Mouse (Mus musculus) myocyte (in vitro differentiated cells): ENCODE results near the gene Eaf2.

ENCODE experiments used
- CEBPB ChIP-seq: IDR thresholded peaks from 2 replicates; pipeline ENCODE4 v1.6.1; 2011; ENCODE audit warnings: mild to moderate bottlenecking, moderate library complexity; ENCODE audit not compliant: poor library complexity, insufficient read depth, severe bottlenecking
- E2F4 ChIP-seq: IDR thresholded peaks from one replicate; pipeline ENCODE4 v1.6.1; 2011; ENCODE audit warnings: mild to moderate bottlenecking, control low read depth, moderate library complexity; ENCODE audit not compliant: insufficient read depth
- MAX ChIP-seq: IDR thresholded peaks from one replicate; pipeline ENCODE4 v1.6.1; 2011; ENCODE audit warnings: low read depth, mild to moderate bottlenecking, control low read depth
- MYOD1 ChIP-seq, 3 experiments: IDR thresholded peaks; one replicate each; pipeline ENCODE4 v1.6.1; 2011; ENCODE audit warnings: control low read depth in 2 of 3, low read depth in 2 of 3, mild to moderate bottlenecking in 2 of 3, moderate library complexity in 1 of 3; ENCODE audit not compliant: insufficient read length in 2 of 3, control insufficient read depth in 1 of 3
- MYOG ChIP-seq, 3 experiments: IDR thresholded peaks; one replicate each; pipeline ENCODE4 v1.6.1; 2011; ENCODE audit warnings: control low read depth in 2 of 3, low read depth in 2 of 3, mild to moderate bottlenecking in 2 of 3; ENCODE audit not compliant: insufficient read length in 2 of 3, control insufficient read depth in 1 of 3, insufficient read depth in 1 of 3
- POLR2A ChIP-seq: IDR thresholded peaks from one replicate; pipeline ENCODE4 v1.6.1; 2011; ENCODE audit warnings: low read depth, mild to moderate bottlenecking, control low read depth, moderate library complexity; ENCODE audit not compliant: insufficient read length
- POLR2AphosphoS2 ChIP-seq: IDR thresholded peaks from one replicate; pipeline ENCODE4 v1.6.1; 2011; ENCODE audit warnings: low read depth, control low read depth; ENCODE audit not compliant: insufficient read length
- REST ChIP-seq: IDR thresholded peaks from one replicate; pipeline ENCODE4 v1.6.1; 2011; ENCODE audit warnings: mild to moderate bottlenecking, control low read depth, moderate library complexity; ENCODE audit not compliant: insufficient read depth, insufficient read length
- SRF ChIP-seq: IDR thresholded peaks from one replicate; pipeline ENCODE4 v1.6.1; 2011; ENCODE audit warnings: low read depth; ENCODE audit not compliant: control insufficient read depth, insufficient read length
- TCF12 ChIP-seq: IDR thresholded peaks from one replicate; pipeline ENCODE4 v1.6.1; 2011; ENCODE audit warnings: mild to moderate bottlenecking, control low read depth; ENCODE audit not compliant: poor library complexity, insufficient read depth, severe bottlenecking
- USF1 ChIP-seq: IDR thresholded peaks from one replicate; pipeline ENCODE4 v1.6.1; 2011; ENCODE audit warnings: low read depth, mild to moderate bottlenecking, control low read depth, moderate library complexity

DNA sequence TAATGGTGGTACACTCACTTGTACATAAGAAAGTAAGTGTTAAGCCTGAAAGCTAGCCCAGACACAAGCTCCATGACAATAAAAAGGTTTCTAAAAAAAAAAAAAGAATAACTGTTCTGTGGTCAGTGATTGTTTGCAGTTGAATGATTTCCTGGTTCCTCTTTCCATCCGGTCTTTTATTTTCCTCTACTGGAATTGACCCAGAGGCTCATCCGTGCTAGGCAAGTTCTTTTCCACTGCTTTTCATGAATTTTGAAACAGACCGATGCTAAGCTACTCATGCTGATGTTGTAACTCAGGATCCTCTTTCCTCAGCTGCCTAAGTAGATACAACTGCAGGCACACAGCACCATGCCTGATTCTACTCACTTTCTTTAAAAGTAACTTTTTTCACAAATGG lies 45.6 kb upstream of the Eaf2 start:
- no peak for TF ChIP-seq POLR2A
- TF ChIP-seq MAX = no peak
- no peak for TF ChIP-seq E2F4
- TF ChIP-seq POLR2AphosphoS2 = no peak
- no peak for TF ChIP-seq USF1
- no peak for TF ChIP-seq CEBPB
- TF ChIP-seq REST = no peak
- no peak for TF ChIP-seq MYOD1 (IDR thresholded peaks at IDR 0.05; ENCODE audit: control insufficient read depth in 1 of 3, insufficient read length in 2 of 3, low read depth in 2 of 3)
- TF ChIP-seq MYOG (IDR thresholded peaks at IDR 0.05; ENCODE audit: control insufficient read depth in 1 of 3, insufficient read depth in 1 of 3, insufficient read length in 2 of 3, low read depth in 2 of 3) = no peak
- TF ChIP-seq TCF12 = no peak
- TF ChIP-seq SRF = no peak
